Mouse (Mus musculus) lung, embryonic 15.5 days (tissue): Measurements from ENCODE around the gene Mrpl16. TPM values are rescaled to one million over a fixed set of nuclear protein-coding genes. Genes with fewer than 3 reads are reported as not detected.

Source experiments
- ATAC-seq: fragments of 200-750 bp; cut with Nextera tagmentation; 2 replicates; pipeline ENCODE4 v1.8.0; 2017; ENCODE audit warnings: moderate number of reproducible peaks, borderline replicate concordance; ENCODE audit not compliant: low FRiP score, low TSS enrichment; ENCODE audit errors: extremely low read depth
- H3K27ac ChIP-seq: fragments of 300-500 bp; sonication (generic); 2 replicates; pipeline ENCODE4 v1.5.1; 2015; ENCODE audit warnings: moderate library complexity, mild to moderate bottlenecking, inconsistent platforms
- H3K27me3 ChIP-seq: fragments of 300-500 bp; sonication (generic); 2 replicates; pipeline ENCODE4 v1.6.1; 2015; ENCODE audit warnings: inconsistent platforms
- H3K36me3 ChIP-seq: fragments of 300-500 bp; sonication (generic); 2 replicates; pipeline ENCODE4 v1.6.1; 2015; ENCODE audit warnings: inconsistent platforms
- H3K4me1 ChIP-seq: fragments of 300-500 bp; sonication (generic); 2 replicates; pipeline ENCODE4 v1.6.1; 2015; ENCODE audit warnings: inconsistent platforms
- H3K4me2 ChIP-seq: fragments of 300-500 bp; sonication (generic); 2 replicates; pipeline ENCODE4 v1.6.1; 2015; ENCODE audit warnings: inconsistent platforms, mild to moderate bottlenecking, moderate library complexity
- H3K4me3 ChIP-seq: fragments of 300-500 bp; sonication (generic); 2 replicates; pipeline ENCODE4 v1.5.1; 2015; ENCODE audit warnings: mild to moderate bottlenecking, inconsistent platforms
- H3K9ac ChIP-seq: fragments of 300-500 bp; sonication (generic); 2 replicates; pipeline ENCODE4 v1.6.1; 2015; ENCODE audit warnings: inconsistent platforms
- H3K9me3 ChIP-seq: fragments of 300-500 bp; sonication (generic); 2 replicates; pipeline ENCODE4 v1.6.1; 2016; ENCODE audit warnings: inconsistent platforms
- WGBS: fragments of 180-500 bp; shearing (Covaris S2); methylation state at CpG from one replicate; pipeline ENCODE4 v1.1.7; 2015; 5-methylcytosine and 5-hydroxymethylcytosine counted together
- polyA plus RNA-seq: library from polyadenylated mRNA; unstranded; fragments of >200 nt; fragmentation: Nextera tagmentation; extraction: Ambion mirVana; gene quantifications from 2 replicates; pipeline ENCODE4 v1.2.1, GENCODE M21; 2015

The Mrpl16 gene
- polyA plus RNA-seq, 1 experiment from 2014 or later: 46.2 TPM

DNA sequence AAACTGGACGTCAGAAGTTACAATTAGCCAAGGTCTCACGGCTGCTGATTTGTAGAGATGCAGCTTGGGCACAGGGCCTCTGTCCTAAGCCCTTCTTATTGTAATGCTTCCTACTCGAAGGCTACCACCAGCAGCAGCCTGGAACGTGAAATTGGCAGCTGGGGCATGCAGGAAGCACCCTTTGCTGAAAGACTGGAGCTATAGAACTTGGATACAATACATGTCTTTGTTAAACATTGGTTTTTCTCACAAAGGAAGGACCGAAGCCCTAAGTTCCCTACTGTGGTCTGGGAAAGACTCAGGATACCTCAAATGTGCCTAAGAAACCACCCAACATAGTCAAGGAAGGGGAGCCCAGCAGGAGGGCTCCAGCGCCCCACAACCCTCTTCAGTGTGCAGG is 37.6 kb downstream of the Mrpl16 start:
- Histone ChIP-seq H3K4me3 (no peak overlapping the region), H3K36me3 (no peaks in the 10 kb centered on the region), H3K4me2 (no peak overlapping the region), H3K9me3 (no peaks in the 10 kb centered on the region), H3K27ac (no peak overlapping the region), H3K4me1 (0 out of 2 replicates have a peak, but pooled peaks cover 5% of the 10 kb centered on the region), H3K9ac (no peak overlapping the region), H3K27me3 (no peaks in the 10 kb centered on the region)
- no peak for ATAC-seq
- WGBS: 65% methylated on average over 6 of the region's 6 CpGs

DNA sequence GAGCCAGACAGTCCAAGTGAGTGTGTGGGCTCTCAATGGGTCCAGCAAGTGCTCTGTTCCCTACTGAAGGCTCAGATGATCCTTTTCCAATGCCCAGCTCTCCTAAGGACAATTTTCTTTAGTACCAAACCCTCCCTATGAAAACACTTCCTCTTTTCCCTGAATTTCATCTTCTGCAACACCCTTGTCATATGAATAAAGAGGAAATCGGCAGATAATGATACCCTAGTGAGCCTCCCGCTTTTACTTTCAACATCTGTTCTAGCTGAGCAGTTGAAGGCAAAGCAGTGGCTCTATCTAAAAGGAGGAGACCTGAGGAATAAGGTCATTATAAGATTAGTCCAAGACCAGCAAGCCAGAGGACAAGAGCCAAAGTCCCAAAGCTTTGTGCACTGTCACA is 38.3 kb downstream of the Mrpl16 start:
- H3K27me3 ChIP-seq: no peaks in the 10 kb centered on the region
- H3K4me1 ChIP-seq: 0 out of 2 replicates have a peak, but pooled peaks cover 5% of the 10 kb centered on the region
- ATAC-seq: no peak
- no peaks in the 10 kb centered on the region for H3K9me3 ChIP-seq
- H3K27ac ChIP-seq: no peak overlapping the region
- no peak overlapping the region for H3K9ac ChIP-seq
- H3K4me2 ChIP-seq: no peak overlapping the region
- H3K36me3 ChIP-seq: no peaks in the 10 kb centered on the region
- no peak overlapping the region for H3K4me3 ChIP-seq
- WGBS: 74% methylated on average over 2 of the region's 2 CpGs

GRCm38 (mm10) chr19:11810003-11810758 is 40.0 kb downstream of the Mrpl16 start:
- no peak overlapping the region for H3K27ac ChIP-seq
- H3K27me3 ChIP-seq: no peaks in the 10 kb centered on the region
- no peaks in the 10 kb centered on the region for H3K9me3 ChIP-seq
- ATAC-seq: no peak
- 0 out of 2 replicates have a peak, but pooled peaks cover 5% of the 10 kb centered on the region for H3K4me1 ChIP-seq
- no peak overlapping the region for H3K4me3 ChIP-seq
- no peaks in the 10 kb centered on the region for H3K36me3 ChIP-seq
- no peak overlapping the region for H3K9ac ChIP-seq
- 65% methylated on average over 5 of the region's 5 CpGs for WGBS
- H3K4me2 ChIP-seq: no peak overlapping the region

DNA sequence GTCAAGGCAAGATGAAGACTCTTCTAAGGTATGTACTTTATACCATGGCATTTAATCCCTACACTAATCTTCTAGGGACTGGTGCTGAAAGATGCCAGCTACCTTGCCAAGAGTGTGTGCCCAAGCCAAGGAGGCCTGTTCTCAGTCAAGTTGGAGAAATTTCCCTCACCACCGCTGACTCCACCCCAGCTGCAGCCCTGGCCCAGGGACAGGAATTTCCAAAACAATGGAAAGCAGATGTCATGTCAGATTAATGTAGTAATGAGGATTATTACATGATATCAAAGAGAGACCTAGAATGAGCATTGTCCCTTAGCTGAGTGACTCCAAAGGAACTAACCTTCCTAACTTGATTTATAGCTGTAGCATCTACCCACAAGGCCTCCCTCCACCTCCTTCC is 40.7 kb downstream of the Mrpl16 start:
- 0 out of 2 replicates have a peak, but pooled peaks cover 5% of the 10 kb centered on the region for H3K4me1 ChIP-seq
- no peak for ATAC-seq
- H3K27ac ChIP-seq: no peak overlapping the region
- H3K36me3 ChIP-seq: no peaks in the 10 kb centered on the region
- H3K27me3 ChIP-seq: no peaks in the 10 kb centered on the region
- no peak overlapping the region for H3K4me3 ChIP-seq
- no peak overlapping the region for H3K4me2 ChIP-seq
- WGBS: 52% methylated on average over 1 of the region's 1 CpGs
- H3K9me3 ChIP-seq: no peaks in the 10 kb centered on the region
- no peak overlapping the region for H3K9ac ChIP-seq

- Histone ChIP-seq H3K27ac (no peak overlapping the region; the same call in 1 of the 2 replicates), H3K9ac (no peak overlapping the region), H3K27me3 (0 out of 2 replicates have a peak, but pooled peaks cover under 1% of the 10 kb centered on the region), H3K4me3 (no peak overlapping the region), H3K36me3 (no peaks in the 10 kb centered on the region), H3K9me3 (no peaks in the 10 kb centered on the region), H3K4me1 (0 out of 2 replicates have a peak, but pooled peaks cover 5% of the 10 kb centered on the region), H3K4me2 (no peak overlapping the region)
- no peak for ATAC-seq
- WGBS: 45% methylated on average over 5 of the region's 5 CpGs
Observed at GRCm38 (mm10) chr19:11811688-11812365, 41.6 kb downstream of the Mrpl16 start.

GRCm38 (mm10) chr19:11813136-11813535 is 42.9 kb downstream of the Mrpl16 start:
- 0 out of 2 replicates have a peak, but pooled peaks cover 4% of the 10 kb centered on the region for H3K27me3 ChIP-seq
- H3K9me3 ChIP-seq: no peaks in the 10 kb centered on the region
- no peak overlapping the region for H3K4me3 ChIP-seq
- no peak for ATAC-seq
- no peak overlapping the region for H3K27ac ChIP-seq
- 59% methylated on average over 4 of the region's 4 CpGs for WGBS
- H3K36me3 ChIP-seq: no peaks in the 10 kb centered on the region
- no peak overlapping the region for H3K9ac ChIP-seq
- peaks cover 11% of the 10 kb centered on the region for H3K4me1 ChIP-seq
- H3K4me2 ChIP-seq: no peak overlapping the region

- no peaks in the 10 kb centered on the region for H3K36me3 ChIP-seq
- H3K9me3 ChIP-seq: no peaks in the 10 kb centered on the region
- no peak overlapping the region for H3K4me2 ChIP-seq
- WGBS: 19% methylated on average over 8 of the region's 8 CpGs
- H3K4me1 ChIP-seq: peaks cover 15% of the 10 kb centered on the region
- peak overlapping the region; percentile 37 for H3K27ac ChIP-seq
- H3K9ac ChIP-seq: no peak overlapping the region
- no peak overlapping the region for H3K4me3 ChIP-seq
- no peak for ATAC-seq
- peaks cover 8% of the 10 kb centered on the region; the same call in 1 of the 2 replicates for H3K27me3 ChIP-seq
Observed at GRCm38 (mm10) chr19:11813649-11814048, 43.5 kb downstream of the Mrpl16 start.

GRCm38 (mm10) chr19:11814742-11815333 is 44.6 kb downstream of the Mrpl16 start:
- no peak overlapping the region for H3K9ac ChIP-seq
- ATAC-seq: no peak
- WGBS: 74% methylated on average over 6 of the region's 6 CpGs
- H3K27ac ChIP-seq: 0 out of 2 replicates have a peak overlapping the region, but pooled peaks have one; percentile 37
- no peak overlapping the region for H3K4me3 ChIP-seq
- peaks cover 21% of the 10 kb centered on the region for H3K4me1 ChIP-seq
- peaks cover 8% of the 10 kb centered on the region; the same call in 1 of the 2 replicates for H3K27me3 ChIP-seq
- H3K9me3 ChIP-seq: no peaks in the 10 kb centered on the region
- H3K36me3 ChIP-seq: no peaks in the 10 kb centered on the region
- H3K4me2 ChIP-seq: no peak overlapping the region

- Histone ChIP-seq H3K27me3 (peaks cover 8% of the 10 kb centered on the region; the same call in 1 of the 2 replicates), H3K4me3 (no peak overlapping the region), H3K4me1 (peaks cover 21% of the 10 kb centered on the region), H3K4me2 (no peak overlapping the region), H3K9me3 (no peaks in the 10 kb centered on the region), H3K27ac (no peak overlapping the region), H3K9ac (no peak overlapping the region), H3K36me3 (no peaks in the 10 kb centered on the region)
- WGBS: 45% methylated on average over 6 of the region's 6 CpGs
- ATAC-seq: no peak
Observed at GRCm38 (mm10) chr19:11816706-11817105, 46.5 kb downstream of the Mrpl16 start.

- H3K36me3 ChIP-seq: no peaks in the 10 kb centered on the region
- H3K4me1 ChIP-seq: peaks cover 16% of the 10 kb centered on the region
- 12% methylated on average over 5 of the region's 5 CpGs for WGBS
- peaks cover 8% of the 10 kb centered on the region; the same call in 1 of the 2 replicates for H3K27me3 ChIP-seq
- peak overlapping the region; percentile 77; the same call in 1 of the 2 replicates for H3K9ac ChIP-seq
- peak overlapping the region; percentile 93 for H3K4me2 ChIP-seq
- no peak for ATAC-seq
- peak overlapping the region; percentile 76 for H3K4me3 ChIP-seq
- H3K9me3 ChIP-seq: no peaks in the 10 kb centered on the region
- H3K27ac ChIP-seq: no peak overlapping the region
Observed at GRCm38 (mm10) chr19:11817586-11817985, 47.4 kb downstream of the Mrpl16 start.

GRCm38 (mm10) chr19:11818199-11819142 is 48.3 kb downstream of the Mrpl16 start:
- no peaks in the 10 kb centered on the region for H3K9me3 ChIP-seq
- WGBS: under 1% methylated on average over 71 of the region's 83 CpGs
- H3K36me3 ChIP-seq: no peaks in the 10 kb centered on the region
- peak overlapping the region; percentile 70 for H3K27ac ChIP-seq
- peaks cover 16% of the 10 kb centered on the region for H3K4me1 ChIP-seq
- peak; percentile 90 for ATAC-seq
- H3K9ac ChIP-seq: peak overlapping the region; percentile 77
- H3K4me3 ChIP-seq: peak overlapping the region; percentile 76
- peak overlapping the region; percentile 93 for H3K4me2 ChIP-seq
- H3K27me3 ChIP-seq: peaks cover 8% of the 10 kb centered on the region; the same call in 1 of the 2 replicates
